Mouse (Mus musculus) kidney, embryonic 16.5 days (tissue): ENCODE results near the gene Rusc2. TPM values are rescaled to one million over a fixed set of nuclear protein-coding genes. Genes with fewer than 3 reads are reported as not detected.
A peak's percentile ranks its signal among the peaks of the same experiment; 100 is the strongest.

ENCODE experiments used
- ATAC-seq: fragments of 200-750 bp; cut with Nextera tagmentation; 2 replicates; pipeline ENCODE4 v1.8.0; 2017; ENCODE audit warnings: moderate TSS enrichment; ENCODE audit not compliant: low FRiP score, low TSS enrichment
- H3K27ac ChIP-seq: fragments of 300-500 bp; sonication (generic); 2 replicates; pipeline ENCODE4 v1.5.1; 2014; ENCODE audit warnings: low read length
- H3K27me3 ChIP-seq: fragments of 300-500 bp; sonication (generic); 2 replicates; pipeline ENCODE4 v1.6.1; 2014; ENCODE audit warnings: low read length, control low read depth, mixed read lengths; ENCODE audit not compliant: insufficient read depth
- H3K36me3 ChIP-seq: fragments of 300-500 bp; sonication (generic); 2 replicates; pipeline ENCODE4 v1.6.1; 2014; ENCODE audit warnings: low read length, control low read depth, mixed read lengths; ENCODE audit not compliant: insufficient read depth
- H3K4me1 ChIP-seq: fragments of 300-500 bp; sonication (generic); 2 replicates; pipeline ENCODE4 v1.6.1; 2014; ENCODE audit warnings: low read length, control low read depth, mixed read lengths; ENCODE audit not compliant: insufficient read depth
- H3K4me2 ChIP-seq: fragments of 300-500 bp; sonication (generic); replicated peaks from 2 replicates; pipeline ENCODE4 v1.6.1; 2014; ENCODE audit warnings: low read depth, low read length
- H3K4me3 ChIP-seq: fragments of 300-500 bp; sonication (generic); 2 replicates; pipeline ENCODE4 v1.5.1; 2014; ENCODE audit warnings: mild to moderate bottlenecking, low read length
- H3K9ac ChIP-seq: fragments of 300-500 bp; sonication (generic); replicated peaks from 2 replicates; pipeline ENCODE4 v1.6.1; 2014; ENCODE audit warnings: low read length
- H3K9me3 ChIP-seq: fragments of 300-500 bp; sonication (generic); 2 replicates; pipeline ENCODE4 v1.6.1; 2016; ENCODE audit warnings: low read length, control low read depth
- WGBS: fragments of 180-500 bp; shearing (Covaris S2); extraction: QIAGEN DNeasy Blood & Tissue Kit; methylation state at CpG from one replicate; pipeline ENCODE4 v1.1.7; 2014; 5-methylcytosine and 5-hydroxymethylcytosine counted together
- polyA plus RNA-seq: library from polyadenylated mRNA; unstranded; fragments of >200 nt; fragmentation: Nextera tagmentation; extraction: Ambion mirVana; gene quantifications from 2 replicates; pipeline ENCODE4 v1.2.1, GENCODE M21; 2015

Gene Rusc2
- polyA plus RNA-seq, result 10.3 and 13.4 TPM in 2 replicates

- 0 out of 2 replicates have a peak, but pooled peaks cover 2% of the 10 kb centered on the region for H3K27me3 ChIP-seq
- ATAC-seq, result peak; percentile 93
- peak within 1 kb of the TSS; percentile 89 for H3K4me2 ChIP-seq
- peaks cover 14% of the 10 kb centered on the region for H3K4me1 ChIP-seq
- H3K36me3 ChIP-seq, result no peaks in the 10 kb centered on the region
- peak within 1 kb of the TSS; percentile 61 for H3K27ac ChIP-seq
- peak within 1 kb of the TSS; percentile 75 for H3K4me3 ChIP-seq
- no peaks in the 10 kb centered on the region for H3K9me3 ChIP-seq
- WGBS, result under 1% methylated on average over 48 of the region's 63 CpGs
- H3K9ac ChIP-seq, result peak within 1 kb of the TSS; percentile 88
Observed at GRCm38 (mm10) chr4:43381408-43382154, at the start of gene Rusc2. Rusc2 (plus strand) TSS chr4:43381979.

- ATAC-seq, result no peak
- 71% methylated on average over 2 of the region's 2 CpGs for WGBS
Observed at GRCm38 (mm10) chr4:43334771-43335170, 47.0 kb upstream of the Rusc2 start.

GRCm38 (mm10) chr4:43336176-43336575, 45.6 kb upstream of the Rusc2 start:
- H3K36me3 ChIP-seq, result no peaks in the 10 kb centered on the region
- no peak overlapping the region for H3K27ac ChIP-seq
- H3K9ac ChIP-seq, result no peak overlapping the region
- no peaks in the 10 kb centered on the region for H3K27me3 ChIP-seq
- no peak overlapping the region for H3K4me3 ChIP-seq
- H3K4me1 ChIP-seq, result peaks cover 4% of the 10 kb centered on the region; the same call in 1 of the 2 replicates
- no peak overlapping the region for H3K4me2 ChIP-seq
- ATAC-seq, result no peak
- H3K9me3 ChIP-seq, result peaks cover 8% of the 10 kb centered on the region

More at GRCm38 (mm10) chr4:43334771-43335170, 47.0 kb upstream of the Rusc2 start:
- Histone ChIP-seq H3K27ac (no peak overlapping the region), H3K4me3 (no peak overlapping the region), H3K9me3 (peaks cover 8% of the 10 kb centered on the region), H3K9ac (no peak overlapping the region), H3K27me3 (no peaks in the 10 kb centered on the region), H3K4me1 (peaks cover 2% of the 10 kb centered on the region; the same call in 1 of the 2 replicates), H3K36me3 (no peaks in the 10 kb centered on the region), H3K4me2 (no peak overlapping the region)

- Histone ChIP-seq H3K27me3 (no peaks in the 10 kb centered on the region), H3K4me2 (no peak overlapping the region), H3K27ac (no peak overlapping the region), H3K4me3 (no peak overlapping the region), H3K36me3 (no peaks in the 10 kb centered on the region), H3K4me1 (peaks cover 4% of the 10 kb centered on the region; the same call in 1 of the 2 replicates), H3K9me3 (peaks cover 8% of the 10 kb centered on the region), H3K9ac (no peak overlapping the region)
- 40% methylated on average over 4 of the region's 4 CpGs for WGBS
- no peak for ATAC-seq
Observed at GRCm38 (mm10) chr4:43340096-43340804, 41.5 kb upstream of the Rusc2 start.

GRCm38 (mm10) chr4:43341276-43341891, 40.4 kb upstream of the Rusc2 start:
- H3K36me3 ChIP-seq, result no peaks in the 10 kb centered on the region
- H3K4me1 ChIP-seq, result peaks cover 4% of the 10 kb centered on the region; the same call in 1 of the 2 replicates
- ATAC-seq, result no peak
- H3K4me3 ChIP-seq, result no peak overlapping the region
- H3K4me2 ChIP-seq, result no peak overlapping the region
- no peaks in the 10 kb centered on the region for H3K27me3 ChIP-seq
- H3K9me3 ChIP-seq, result peaks cover 3% of the 10 kb centered on the region
- 83% methylated on average over 7 of the region's 7 CpGs for WGBS
- no peak overlapping the region for H3K9ac ChIP-seq
- H3K27ac ChIP-seq, result no peak overlapping the region

- H3K9ac ChIP-seq, result no peak overlapping the region
- WGBS, result 89% methylated on average over 10 of the region's 10 CpGs
- H3K36me3 ChIP-seq, result no peaks in the 10 kb centered on the region
- H3K27ac ChIP-seq, result no peak overlapping the region
- no peaks in the 10 kb centered on the region for H3K27me3 ChIP-seq
- H3K4me1 ChIP-seq, result peaks cover 4% of the 10 kb centered on the region; the same call in 1 of the 2 replicates
- no peaks in the 10 kb centered on the region for H3K9me3 ChIP-seq
- H3K4me3 ChIP-seq, result no peak overlapping the region
- ATAC-seq, result no peak
- H3K4me2 ChIP-seq, result no peak overlapping the region
Observed at GRCm38 (mm10) chr4:43342443-43342842, 39.3 kb upstream of the Rusc2 start.

- no peak overlapping the region for H3K4me2 ChIP-seq
- H3K36me3 ChIP-seq, result no peaks in the 10 kb centered on the region
- no peaks in the 10 kb centered on the region for H3K27me3 ChIP-seq
- H3K9ac ChIP-seq, result no peak overlapping the region
- ATAC-seq, result no peak
- H3K9me3 ChIP-seq, result no peaks in the 10 kb centered on the region
- no peak overlapping the region for H3K4me3 ChIP-seq
- H3K4me1 ChIP-seq, result peaks cover under 1% of the 10 kb centered on the region; the same call in 1 of the 2 replicates
- H3K27ac ChIP-seq, result no peak overlapping the region
- WGBS, result 91% methylated on average over 2 of the region's 2 CpGs
Observed at GRCm38 (mm10) chr4:43344932-43345331, 36.8 kb upstream of the Rusc2 start.

- Histone ChIP-seq H3K9ac (no peak overlapping the region), H3K4me2 (no peak overlapping the region), H3K27ac (no peak overlapping the region), H3K9me3 (0 out of 2 replicates have a peak, but pooled peaks cover 6% of the 10 kb centered on the region), H3K27me3 (no peaks in the 10 kb centered on the region), H3K36me3 (no peaks in the 10 kb centered on the region), H3K4me3 (no peak overlapping the region), H3K4me1 (no peaks in the 10 kb centered on the region)
- 89% methylated on average over 5 of the region's 5 CpGs for WGBS
- no peak for ATAC-seq
Observed at GRCm38 (mm10) chr4:43349206-43349605, 32.6 kb upstream of the Rusc2 start.

- WGBS, result 79% methylated on average over 6 of the region's 6 CpGs
- Histone ChIP-seq H3K36me3 (no peaks in the 10 kb centered on the region), H3K4me2 (no peak overlapping the region), H3K4me1 (no peaks in the 10 kb centered on the region), H3K9ac (no peak overlapping the region), H3K27me3 (no peaks in the 10 kb centered on the region), H3K27ac (no peak overlapping the region), H3K4me3 (no peak overlapping the region), H3K9me3 (0 out of 2 replicates have a peak, but pooled peaks cover 6% of the 10 kb centered on the region)
- no peak for ATAC-seq
Observed at GRCm38 (mm10) chr4:43350038-43350560, 31.7 kb upstream of the Rusc2 start.
